8 mouse cellular contexts compared by ENCODE assay signal in the genomic region with DNA sequence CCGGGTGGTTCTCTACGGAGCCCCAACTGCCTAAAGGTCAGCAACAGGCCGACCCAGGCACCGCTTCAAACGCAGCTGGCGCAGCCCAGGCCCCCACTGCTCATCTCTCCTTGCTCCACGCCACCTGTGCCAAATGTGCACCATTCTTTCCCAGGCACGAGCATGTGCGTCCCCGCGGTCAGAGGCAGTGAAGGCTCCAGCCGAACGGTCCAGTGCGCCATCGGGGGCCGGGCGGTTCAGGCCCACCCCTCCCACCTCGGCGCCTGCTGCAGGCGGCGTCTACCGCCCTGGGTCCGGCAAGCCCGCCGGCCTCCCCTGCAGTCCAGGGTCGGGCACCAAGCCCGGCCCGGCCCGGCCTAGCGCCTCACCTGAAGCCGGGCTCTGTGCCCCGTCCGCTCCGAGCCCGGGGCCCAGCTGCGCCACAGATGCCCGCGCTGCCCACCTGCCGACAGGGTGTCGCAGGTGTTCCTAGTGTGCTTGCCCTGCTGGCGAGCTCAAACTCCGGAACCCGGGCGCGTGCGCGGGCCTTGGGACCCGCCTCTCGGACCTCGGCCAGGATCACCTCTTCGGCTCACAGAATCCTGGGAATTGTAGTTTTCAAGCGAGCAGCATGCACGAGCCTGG. TPM values are rescaled to one million over a fixed set of nuclear protein-coding genes. Genes with fewer than 3 reads are reported as not detected.
DNase-seq lines count a peak whose midpoint lies in the region; ATAC-seq lines count a peak whose summit lies in the region.

No protein-coding gene starts in this region.

- H3K9ac ChIP-seq in intestine, embryonic 14.5 days (ENCODE audit: low read length), result peak overlapping the region; percentile 72

- 0 out of 2 replicates have a peak, but pooled peaks cover 2% of the 10 kb centered on the region for H3K4me1 ChIP-seq in intestine, embryonic 14.5 days (replicated peaks; ENCODE audit: control insufficient read depth, insufficient read depth, low read length)

- H3K36me3 ChIP-seq in intestine, embryonic 14.5 days (ENCODE audit: control insufficient read depth, insufficient read depth, low read length), result no peaks in the 10 kb centered on the region

- H3K27me3 ChIP-seq in intestine, embryonic 14.5 days (replicated peaks; ENCODE audit: control insufficient read depth, insufficient read depth, low read length), result no peaks in the 10 kb centered on the region

- peak overlapping the region; percentile 96 for H3K4me2 ChIP-seq in intestine, embryonic 14.5 days (ENCODE audit: low read length)

- H3K4me3 ChIP-seq in intestine, embryonic 14.5 days (ENCODE audit: low read depth, low read length), result peak overlapping the region; percentile 73

- ATAC-seq in intestine, embryonic 14.5 days (replicated peaks; ENCODE audit: low FRiP score, low TSS enrichment, low read depth), result peak; percentile 82
- peak; percentile 67 for ATAC-seq in megakaryocyte progenitor cell, adult 5-6 weeks (replicated peaks; ENCODE audit: poor library complexity)
- no peak for ATAC-seq in inflammation-experienced regulatory T-cells, adult 6 months

- peak; percentile 91 for DNase-seq in adrenal gland, postnatal 14 days
- DNase-seq in embryo, embryonic 10.5 days (ENCODE audit: low spot score), result peak; percentile 90
- peak; percentile 85 for DNase-seq in gastrocnemius, postnatal 25 days
- DNase-seq in intestine, embryonic 14.5 days (ENCODE audit: low spot score), result peak; percentile 88
- peak; percentile 80 to 85 for DNase-seq in left cerebral cortex, adult 8-10 months (ENCODE audit: low spot score in 2 of 2)
- DNase-seq in right cerebral cortex, postnatal 36 days (ENCODE audit: low spot score in 2 of 2), result peak; percentile 86 to 87

- no peaks in the 10 kb centered on the region for H3K9me3 ChIP-seq in intestine, embryonic 14.5 days (ENCODE audit: control insufficient read depth, low read length)

- under 1% methylated on average over 50 of the region's 53 CpGs for WGBS in intestine, embryonic 14.5 days

- H3K27ac ChIP-seq in intestine, embryonic 14.5 days (ENCODE audit: low read depth), result no peak overlapping the region

RNA-seq across cellular contexts. Expression of gene Pomgnt2, which starts 1.3 kb away (rescaled TPM):
- total RNA-seq in adrenal gland, postnatal 14 days (2021), result 12.6 and 15.7 TPM in 2 replicates
- total RNA-seq in gastrocnemius, postnatal 25 days (2021), result 10 to 100 TPM in 1 of 2 experiments, 1 to 10 TPM in 1; 8.9 to 10.0 TPM
- polyA plus RNA-seq in intestine, embryonic 14.5 days (2014; fragmentation: Nextera tagmentation; extraction: Ambion mirVana), result 12.8 and 13.2 TPM in 2 replicates
- 10 to 100 TPM; 40.1 to 46.1 (median 41.8) TPM for total RNA-seq in left cerebral cortex, adult 8-10 months (2022)
- 3.2 and 4.6 TPM in 2 replicates for total RNA-seq in megakaryocyte progenitor cell, adult 5-6 weeks (2015)
- total RNA-seq in megakaryocyte progenitor cell, adult 5-6 weeks (2017), result 4.9 and 6.7 TPM in 2 replicates
- under 1 TPM in 1 of 3 experiments, not detected in 2; 0.40 TPM for polyA plus RNA-seq in inflammation-experienced regulatory T-cells, adult 6 months (2017; shearing (Covaris generic))

RNA-seq across cellular contexts. Expression of gene Fam198a, which starts 44.8 kb away (rescaled TPM):
- total RNA-seq in adrenal gland, postnatal 14 days (2021), result 2.1 and 2.5 TPM in 2 replicates
- 1 to 10 TPM; 1.3 to 1.6 TPM for total RNA-seq in gastrocnemius, postnatal 25 days (2021)
- 2.7 and 2.9 TPM in 2 replicates for polyA plus RNA-seq in intestine, embryonic 14.5 days (2014; fragmentation: Nextera tagmentation; extraction: Ambion mirVana)
- total RNA-seq in left cerebral cortex, adult 8-10 months (2022), result 1 to 10 TPM; 5.1 to 6.9 (median 6.5) TPM
- total RNA-seq in megakaryocyte progenitor cell, adult 5-6 weeks (2015), result 0.25 TPM in 1 of 2 replicates, not detected in the other
- total RNA-seq in megakaryocyte progenitor cell, adult 5-6 weeks (2017), result 0.17 and 0.30 TPM in 2 replicates
- under 1 TPM in 1 of 3 experiments, not detected in 2; 0.12 TPM for polyA plus RNA-seq in inflammation-experienced regulatory T-cells, adult 6 months (2017; shearing (Covaris generic))
